In the genomic region with DNA sequence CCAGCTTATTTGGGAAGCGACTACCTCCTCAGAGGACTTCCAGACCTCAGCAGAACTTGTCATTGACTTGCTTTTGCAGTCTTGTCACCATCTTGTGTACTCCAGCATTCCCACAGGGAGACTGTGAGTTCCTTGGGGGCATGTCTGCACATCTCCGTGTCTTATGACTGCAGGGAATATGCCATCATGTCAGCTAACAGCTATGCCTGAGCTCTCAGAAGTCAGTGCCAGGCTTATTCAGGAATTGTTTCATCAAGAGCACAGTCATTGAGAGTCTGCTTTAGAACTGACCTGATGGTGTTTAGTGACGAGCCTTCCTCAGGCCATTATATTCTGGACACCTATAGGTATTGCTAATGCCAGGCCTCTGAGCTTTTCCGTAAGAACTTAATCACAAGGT, we compare ENCODE assay signal across 15 mouse cellular contexts.
"Had no signal": no experiment of that assay in that cellular context is flagged by ENCODE, and none has a peak within 500 bp of the region (broad histone marks: within the 10 kb centered on the region; RNA-seq: fewer than 3 reads in every experiment).

No protein-coding gene starts in this region.

- H3K4me3 ChIP-seq: limb, embryonic 15.5 days; liver, embryonic 12.5 days; midbrain, embryonic 10.5 days; myocyte; neural tube, embryonic 15.5 days had no signal

- H3K9ac ChIP-seq: limb, embryonic 15.5 days; liver, embryonic 12.5 days; neural tube, embryonic 15.5 days had no signal

- H3K27ac ChIP-seq: kidney, postnatal 0 days; limb, embryonic 15.5 days; liver, embryonic 12.5 days; midbrain, embryonic 10.5 days; neural tube, embryonic 15.5 days had no signal

- H3K36me3 ChIP-seq: neural tube, embryonic 15.5 days had no signal

- H3K9me3 ChIP-seq: limb, embryonic 15.5 days; liver, embryonic 12.5 days; midbrain, embryonic 10.5 days; neural tube, embryonic 15.5 days had no signal

- H3K27me3 ChIP-seq: limb, embryonic 15.5 days; liver, embryonic 12.5 days; neural tube, embryonic 15.5 days had no signal

- DNase-seq: kidney, adult 9 months; kidney, postnatal 36 days; layer of hippocampus, adult 9-11 months; layer of hippocampus, postnatal 36 days; lung, postnatal 4 days; midbrain, embryonic 14.5 days; right cerebral cortex, adult 18-20 months; right cerebral cortex, postnatal 25 days; thymus, postnatal 4 days had no signal

- H3K4me2 ChIP-seq: limb, embryonic 15.5 days; liver, embryonic 12.5 days; neural tube, embryonic 15.5 days had no signal

- ATAC-seq: liver, embryonic 12.5 days had no signal
